24 mouse cellular contexts compared by ENCODE assay signal in the genomic region with DNA sequence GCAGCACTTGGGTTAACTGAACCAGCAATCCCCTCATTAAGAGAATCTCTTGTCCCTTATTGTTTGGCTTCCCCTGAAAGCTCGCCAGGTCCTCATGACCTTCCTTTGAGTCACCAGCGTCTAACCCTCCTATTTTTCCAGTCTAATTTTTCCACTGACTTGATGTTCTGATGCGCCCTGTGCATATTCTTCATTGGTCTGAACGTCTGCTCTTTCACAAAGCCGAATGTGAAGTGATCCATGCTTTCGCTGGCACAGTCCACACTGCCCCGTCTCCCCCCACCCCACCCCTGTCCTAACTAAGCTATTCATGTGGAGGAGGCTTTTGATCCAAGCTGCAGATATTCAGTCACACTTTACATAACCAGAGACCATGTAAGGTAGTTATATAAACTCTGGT.
DNase-seq lines count a peak whose midpoint lies in the region; ATAC-seq lines count a peak whose summit lies in the region.
"Had no signal": no experiment of that assay in that cellular context is flagged by ENCODE, and none has a peak within 500 bp of the region (broad histone marks: within the 10 kb centered on the region; RNA-seq: fewer than 3 reads in every experiment).

No protein-coding gene starts in this region.

- ATAC-seq in liver, embryonic 11.5 days (replicated peaks; ENCODE audit: low FRiP score), result no peak
- ATAC-seq: activated CD4-positive, CD25-positive, alpha-beta regulatory T cell, adult 4 months; CD4-positive, CD25-positive, alpha-beta regulatory T cell, adult 4 months; forebrain, embryonic 13.5 days; forebrain, embryonic 15.5 days; forebrain, postnatal 0 days had no signal

- H3K9ac ChIP-seq in liver, embryonic 11.5 days (ENCODE audit: low read depth, low read length), result no peak overlapping the region
- H3K9ac ChIP-seq: embryonic facial prominence, embryonic 12.5 days; forebrain, embryonic 13.5 days; forebrain, embryonic 15.5 days; forebrain, postnatal 0 days had no signal

- H3K4me2 ChIP-seq in liver, embryonic 11.5 days, result no peak overlapping the region
- H3K4me2 ChIP-seq: embryonic facial prominence, embryonic 12.5 days; forebrain, embryonic 13.5 days; forebrain, embryonic 15.5 days had no signal

- no peak overlapping the region for H3K27ac ChIP-seq in liver, embryonic 11.5 days (ENCODE audit: low read depth, low read length)
- H3K27ac ChIP-seq: embryonic facial prominence, embryonic 10.5 days; embryonic facial prominence, embryonic 12.5 days; forebrain, embryonic 13.5 days; forebrain, embryonic 15.5 days had no signal

- peak; percentile 98 for DNase-seq in Muller cell, postnatal 12 days (ENCODE audit: inconsistent ontology term)
- peak; percentile 2 for DNase-seq in brain, adult 2 months (ENCODE audit: low read depth, low spot score)
- DNase-seq in retina, postnatal 1 day, result peak; percentile 22
- DNase-seq in liver, embryonic 11.5 days (ENCODE audit: low spot score), result no peak
- DNase-seq in frontal cortex, adult 2 months (ENCODE audit: extremely low spot score in 1 of 2, low spot score in 1 of 2), result no peak
- DNase-seq: adrenal gland, adult 8-10 months; adrenal gland, postnatal 14 days; adrenal gland, postnatal 36 days; B cell, adult 2 months; cerebellum, adult 11 months; cerebellum, adult 18-20 months; cerebellum, adult 8-10 months; cerebellum, adult 9-11 months; cerebellum, postnatal 14 days; cerebellum, postnatal 36 days; forebrain, postnatal 0 days had no signal

- H3K4me1 ChIP-seq in liver, embryonic 11.5 days (replicated peaks; ENCODE audit: control insufficient read depth, insufficient read depth, low read length), result no peaks in the 10 kb centered on the region
- H3K4me1 ChIP-seq: embryonic facial prominence, embryonic 10.5 days; embryonic facial prominence, embryonic 12.5 days; forebrain, embryonic 13.5 days; forebrain, embryonic 15.5 days had no signal

- no peaks in the 10 kb centered on the region for H3K27me3 ChIP-seq in liver, embryonic 11.5 days (replicated peaks; ENCODE audit: control insufficient read depth, insufficient read depth, low read length)
- H3K27me3 ChIP-seq: CH12.LX; embryonic facial prominence, embryonic 12.5 days; forebrain, embryonic 13.5 days; forebrain, embryonic 15.5 days had no signal

- no peak overlapping the region for H3K4me3 ChIP-seq in liver, embryonic 11.5 days (ENCODE audit: low read depth, low read length)
- H3K4me3 ChIP-seq: embryonic facial prominence, embryonic 10.5 days; embryonic facial prominence, embryonic 12.5 days; forebrain, embryonic 13.5 days; forebrain, embryonic 15.5 days had no signal

- H3K9me3 ChIP-seq in liver, embryonic 11.5 days (ENCODE audit: control insufficient read depth, low read length), result no peaks in the 10 kb centered on the region; the same call in 1 of the 2 replicates
- H3K9me3 ChIP-seq: embryonic facial prominence, embryonic 10.5 days; embryonic facial prominence, embryonic 12.5 days; forebrain, embryonic 13.5 days; forebrain, embryonic 15.5 days had no signal

- no peaks in the 10 kb centered on the region for H3K36me3 ChIP-seq in liver, embryonic 11.5 days (ENCODE audit: control insufficient read depth, insufficient read depth, low read length)
- H3K36me3 ChIP-seq: embryonic facial prominence, embryonic 10.5 days; embryonic facial prominence, embryonic 12.5 days; forebrain, embryonic 15.5 days; G1E had no signal

- 74% methylated on average over 7 of the region's 7 CpGs for whole genome bisulfite sequencing in liver, embryonic 11.5 days

Comparison
In these comparisons a context has a peak if more than half of its experiments do, and no peak if none do; other contexts are left out.
1. DNase-seq: peak in Muller cell, postnatal 12 days (single experiment), brain, adult 2 months (single experiment) and retina, postnatal 1 day (single experiment); none in liver, embryonic 11.5 days (single experiment) and frontal cortex, adult 2 months (0 of 2).